Mouse (Mus musculus): ENCODE results near the gene Fam78a. TPM values are rescaled to one million over a fixed set of nuclear protein-coding genes. Genes with fewer than 3 reads are reported as not detected.

The Fam78a gene
- polyA plus RNA-seq, 1 experiment from 2014 or later, result 3.2 TPM

GRCm38 (mm10) chr2:32033436-32033835 lies 51.2 kb downstream of the Fam78a start:
- Histone ChIP-seq H3K4me1 (no peaks in the 10 kb centered on the region), H3K4me3 (no peak overlapping the region), H3K27me3 (no peaks in the 10 kb centered on the region), H3K27ac (no peak overlapping the region), H3K9ac (no peak overlapping the region), H3K36me3 (peaks cover 91% of the 10 kb centered on the region), H3K9me3 (no peaks in the 10 kb centered on the region), H3K4me2 (replicated peaks) (no peak overlapping the region)
- no peak for ATAC-seq (ENCODE audit: insufficient number of reproducible peaks, insufficient read depth, low FRiP score, low TSS enrichment)
- WGBS, result 86% methylated on average over 6 of the region's 6 CpGs

- Histone ChIP-seq H3K4me1 (no peaks in the 10 kb centered on the region), H3K27ac (no peak overlapping the region), H3K4me2 (replicated peaks) (no peak overlapping the region), H3K27me3 (no peaks in the 10 kb centered on the region), H3K9me3 (no peaks in the 10 kb centered on the region), H3K36me3 (peaks cover 88% of the 10 kb centered on the region), H3K9ac (no peak overlapping the region), H3K4me3 (no peak overlapping the region)
- ATAC-seq (ENCODE audit: insufficient number of reproducible peaks, insufficient read depth, low FRiP score, low TSS enrichment), result no peak
- WGBS, result 72% methylated on average over 3 of the region's 3 CpGs
These were observed 55.0 kb downstream of the Fam78a start for GRCm38 (mm10) chr2:32029636-32030035.

GRCm38 (mm10) chr2:32024372-32024771 lies 60.3 kb downstream of the Fam78a start:
- 85% methylated on average over 4 of the region's 4 CpGs for WGBS
- Histone ChIP-seq H3K4me2 (replicated peaks) (no peak overlapping the region), H3K4me3 (no peak overlapping the region), H3K4me1 (no peaks in the 10 kb centered on the region), H3K9me3 (no peaks in the 10 kb centered on the region), H3K36me3 (peaks cover 87% of the 10 kb centered on the region), H3K9ac (no peak overlapping the region), H3K27ac (no peak overlapping the region), H3K27me3 (no peaks in the 10 kb centered on the region)
- ATAC-seq (ENCODE audit: insufficient number of reproducible peaks, insufficient read depth, low FRiP score, low TSS enrichment), result no peak

GRCm38 (mm10) chr2:32020229-32020628 lies 64.4 kb downstream of the Fam78a start:
- no peak for ATAC-seq (ENCODE audit: insufficient number of reproducible peaks, insufficient read depth, low FRiP score, low TSS enrichment)
- Histone ChIP-seq H3K27me3 (no peaks in the 10 kb centered on the region), H3K9me3 (no peaks in the 10 kb centered on the region), H3K4me3 (no peak overlapping the region), H3K4me1 (no peaks in the 10 kb centered on the region), H3K4me2 (replicated peaks) (no peak overlapping the region), H3K9ac (no peak overlapping the region), H3K36me3 (peaks cover 91% of the 10 kb centered on the region), H3K27ac (no peak overlapping the region)
- 92% methylated on average over 5 of the region's 5 CpGs for WGBS

GRCm38 (mm10) chr2:32019704-32020103 lies 65.0 kb downstream of the Fam78a start:
- Histone ChIP-seq H3K27ac (no peak overlapping the region), H3K9me3 (no peaks in the 10 kb centered on the region), H3K4me3 (no peak overlapping the region), H3K9ac (no peak overlapping the region), H3K36me3 (peaks cover 90% of the 10 kb centered on the region), H3K4me1 (no peaks in the 10 kb centered on the region), H3K27me3 (no peaks in the 10 kb centered on the region), H3K4me2 (replicated peaks) (no peak overlapping the region)
- ATAC-seq (ENCODE audit: insufficient number of reproducible peaks, insufficient read depth, low FRiP score, low TSS enrichment), result no peak
- WGBS, result 88% methylated on average over 4 of the region's 4 CpGs

- WGBS, result 89% methylated on average over 11 of the region's 11 CpGs
- no peak overlapping the region for H3K27ac ChIP-seq
- no peaks in the 10 kb centered on the region for H3K4me1 ChIP-seq
- no peaks in the 10 kb centered on the region for H3K27me3 ChIP-seq
- no peak overlapping the region for H3K4me2 ChIP-seq (replicated peaks)
- H3K36me3 ChIP-seq, result peaks cover 72% of the 10 kb centered on the region
- no peak overlapping the region for H3K9ac ChIP-seq
- H3K9me3 ChIP-seq, result no peaks in the 10 kb centered on the region
- ATAC-seq (ENCODE audit: insufficient number of reproducible peaks, insufficient read depth, low FRiP score, low TSS enrichment), result no peak
- H3K4me3 ChIP-seq, result no peak overlapping the region
These were observed 75.9 kb downstream of the Fam78a start for GRCm38 (mm10) chr2:32008716-32009115.

GRCm38 (mm10) chr2:32008311-32008710 lies 76.3 kb downstream of the Fam78a start:
- Histone ChIP-seq H3K9ac (no peak overlapping the region), H3K4me1 (no peaks in the 10 kb centered on the region), H3K36me3 (peaks cover 74% of the 10 kb centered on the region), H3K9me3 (no peaks in the 10 kb centered on the region), H3K27ac (no peak overlapping the region), H3K4me3 (no peak overlapping the region), H3K27me3 (no peaks in the 10 kb centered on the region), H3K4me2 (replicated peaks) (no peak overlapping the region)
- 89% methylated on average over 2 of the region's 2 CpGs for WGBS
- no peak for ATAC-seq (ENCODE audit: insufficient number of reproducible peaks, insufficient read depth, low FRiP score, low TSS enrichment)

Small RNA genes lying within 50 kb of the gene (microRNA-seq; reads per million reads assigned to microRNA genes)
- not detected for gene Mir7674

Other genes with a start within 250 kb of the Fam78a start
- gene Fibcd1, start 238.9 kb downstream of the Fam78a start, polyA plus RNA-seq (2016; fragmentation: Nextera tagmentation; extraction: Ambion mirVana), result 0.52 and 0.78 TPM in 2 replicates
- gene Lamc3, start 197.6 kb downstream of the Fam78a start, polyA plus RNA-seq (2016; fragmentation: Nextera tagmentation; extraction: Ambion mirVana), result 1.8 and 2.5 TPM in 2 replicates
- 56.5 and 61.0 TPM in 2 replicates for gene Aif1l, start 134.7 kb downstream of the Fam78a start, polyA plus RNA-seq (2016; fragmentation: Nextera tagmentation; extraction: Ambion mirVana)
- gene Nup214, start 110.4 kb downstream of the Fam78a start, polyA plus RNA-seq (2016; fragmentation: Nextera tagmentation; extraction: Ambion mirVana), result 81.1 and 82.9 TPM in 2 replicates
- gene Plpp7, start 10.7 kb upstream of the Fam78a start, polyA plus RNA-seq (2016; fragmentation: Nextera tagmentation; extraction: Ambion mirVana), result 7.0 and 7.3 TPM in 2 replicates
- gene Prrc2b, start 66.2 kb upstream of the Fam78a start, polyA plus RNA-seq (2016; fragmentation: Nextera tagmentation; extraction: Ambion mirVana), result 81.8 and 83.2 TPM in 2 replicates
- gene Pomt1, start 151.7 kb upstream of the Fam78a start, polyA plus RNA-seq (2016; fragmentation: Nextera tagmentation; extraction: Ambion mirVana), result 30.2 and 32.1 TPM in 2 replicates
- gene Uck1, start 175.3 kb upstream of the Fam78a start, polyA plus RNA-seq (2016; fragmentation: Nextera tagmentation; extraction: Ambion mirVana), result 69.9 and 81.5 TPM in 2 replicates
- 27.4 and 29.7 TPM in 2 replicates for gene Golga2, start 202.5 kb upstream of the Fam78a start, polyA plus RNA-seq (2016; fragmentation: Nextera tagmentation; extraction: Ambion mirVana)
- gene Swi5, start 203.2 kb upstream of the Fam78a start, polyA plus RNA-seq (2016; fragmentation: Nextera tagmentation; extraction: Ambion mirVana), result 413 TPM in 2 replicates